Mouse (Mus musculus) neural tube, embryonic 13.5 days (tissue): ENCODE measurements around the gene Fgfr2. TPM values are rescaled to one million over a fixed set of nuclear protein-coding genes. Genes with fewer than 3 reads are reported as not detected.

ENCODE experiments used
- ATAC-seq: fragments of 200-750 bp; cut with Nextera tagmentation; 2 replicates; pipeline ENCODE4 v1.8.0; 2017; ENCODE audit warnings: low read depth, mild to moderate bottlenecking, moderate TSS enrichment, moderate library complexity
- H3K27ac ChIP-seq: fragments of 300-500 bp; sonication (generic); replicated peaks from 2 replicates; pipeline ENCODE4 v1.5.1; 2015; ENCODE audit warnings: moderate library complexity, mild to moderate bottlenecking, inconsistent platforms
- H3K27me3 ChIP-seq: fragments of 300-500 bp; sonication (generic); 2 replicates; pipeline ENCODE4 v1.6.1; 2015; ENCODE audit warnings: mild to moderate bottlenecking, inconsistent platforms
- H3K36me3 ChIP-seq: fragments of 300-500 bp; sonication (generic); 2 replicates; pipeline ENCODE4 v1.6.1; 2015; ENCODE audit warnings: mild to moderate bottlenecking, inconsistent platforms
- H3K4me1 ChIP-seq: fragments of 300-500 bp; sonication (generic); replicated peaks from 2 replicates; pipeline ENCODE4 v1.6.1; 2015; ENCODE audit warnings: inconsistent platforms
- H3K4me2 ChIP-seq: fragments of 300-500 bp; sonication (generic); 2 replicates; pipeline ENCODE4 v1.6.1; 2015; ENCODE audit warnings: inconsistent platforms, mild to moderate bottlenecking, moderate library complexity
- H3K4me3 ChIP-seq: fragments of 300-500 bp; sonication (generic); 2 replicates; pipeline ENCODE4 v1.5.1; 2015; ENCODE audit warnings: mild to moderate bottlenecking, inconsistent platforms
- H3K9ac ChIP-seq: fragments of 300-500 bp; sonication (generic); 2 replicates; pipeline ENCODE4 v1.6.1; 2015; ENCODE audit warnings: moderate library complexity, mild to moderate bottlenecking, inconsistent platforms
- H3K9me3 ChIP-seq: fragments of 300-500 bp; sonication (generic); 2 replicates; pipeline ENCODE4 v1.6.1; 2016; ENCODE audit warnings: inconsistent platforms
- WGBS: fragments of 180-500 bp; shearing (Covaris S2); methylation state at CpG from one replicate; pipeline ENCODE4 v1.1.7; 2015; 5-methylcytosine and 5-hydroxymethylcytosine counted together
- polyA plus RNA-seq: library from polyadenylated mRNA; unstranded; fragments of >200 nt; fragmentation: Nextera tagmentation; extraction: Ambion mirVana; gene quantifications from 2 replicates; pipeline ENCODE4 v1.2.1, GENCODE M21; 2015

Gene Fgfr2
- polyA plus RNA-seq, 1 experiment from 2014 or later, result 22.9 TPM

- H3K36me3 ChIP-seq, result no peaks in the 10 kb centered on the region
- ATAC-seq, result peak; percentile 85
- H3K27ac ChIP-seq, result no peak overlapping the region
- H3K9ac ChIP-seq, result peak overlapping the region; percentile 26; the same call in 1 of the 2 replicates
- peak overlapping the region; percentile 9 for H3K4me2 ChIP-seq
- WGBS, result 10% methylated on average over 12 of the region's 12 CpGs
- peaks cover 20% of the 10 kb centered on the region for H3K4me1 ChIP-seq
- H3K27me3 ChIP-seq, result peaks cover 76% of the 10 kb centered on the region
- no peak overlapping the region for H3K4me3 ChIP-seq
- no peaks in the 10 kb centered on the region for H3K9me3 ChIP-seq
Observed at GRCm38 (mm10) chr7:131597779-131598482, 1525.2 kb downstream of the Fgfr2 start.

DNA sequence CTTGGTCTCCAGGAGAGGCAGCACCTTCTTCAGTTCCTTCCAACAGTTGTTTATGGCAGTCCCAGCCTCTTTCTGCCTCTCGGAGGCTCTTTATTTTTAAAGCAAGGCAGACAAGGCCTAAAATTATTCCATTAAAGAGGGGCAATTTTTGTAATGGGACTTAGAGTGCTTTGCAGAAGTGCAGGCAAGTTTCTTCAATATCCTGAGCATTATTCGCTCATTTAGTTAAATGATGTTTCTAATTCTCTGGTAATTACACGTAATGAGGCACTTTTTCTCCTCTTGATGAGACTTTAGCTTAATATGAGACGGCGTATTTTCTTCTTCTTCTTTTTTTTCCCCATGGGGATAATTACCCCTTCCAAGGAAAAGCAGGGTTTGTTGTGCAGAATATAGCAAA, 1537.6 kb downstream of the Fgfr2 start:
- WGBS, result 63% methylated on average over 5 of the region's 5 CpGs
- H3K27me3 ChIP-seq, result peaks cover 13% of the 10 kb centered on the region; the same call in 1 of the 2 replicates
- H3K36me3 ChIP-seq, result no peaks in the 10 kb centered on the region

DNA sequence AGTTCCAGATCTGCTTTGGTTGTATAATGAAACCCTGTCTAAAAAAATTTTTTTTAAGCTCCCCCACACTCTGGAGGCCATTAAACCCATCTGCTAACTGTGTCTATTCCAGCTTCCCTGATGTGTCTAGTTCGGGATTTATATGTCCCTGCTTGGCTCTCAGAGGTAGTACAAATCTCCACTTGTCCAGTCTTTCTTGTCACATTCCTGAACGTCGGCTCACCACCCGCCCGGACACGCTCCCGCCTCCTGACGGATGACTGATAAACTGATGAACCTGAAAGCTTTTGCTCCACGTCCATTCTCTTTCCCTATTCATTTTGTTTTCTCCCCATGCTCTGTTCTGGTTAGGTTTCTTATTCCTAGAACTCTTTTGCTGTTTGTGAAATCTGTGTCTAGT, 1541.0 kb downstream of the Fgfr2 start:
- Histone ChIP-seq H3K9me3 (no peaks in the 10 kb centered on the region), H3K27ac (no peak overlapping the region), H3K4me2 (no peak overlapping the region), H3K4me1 (no peaks in the 10 kb centered on the region), H3K9ac (no peak overlapping the region), H3K36me3 (no peaks in the 10 kb centered on the region), H3K4me3 (no peak overlapping the region), H3K27me3 (peaks cover 9% of the 10 kb centered on the region; the same call in 1 of the 2 replicates)
- WGBS, result 42% methylated on average over 9 of the region's 9 CpGs
- ATAC-seq, result no peak

More for the DNA sequence above, 1537.6 kb downstream of the Fgfr2 start:
- H3K9ac ChIP-seq, result no peak overlapping the region
- no peak overlapping the region for H3K4me2 ChIP-seq
- no peak for ATAC-seq
- no peak overlapping the region for H3K27ac ChIP-seq
- H3K9me3 ChIP-seq, result no peaks in the 10 kb centered on the region
- no peaks in the 10 kb centered on the region for H3K4me1 ChIP-seq
- no peak overlapping the region for H3K4me3 ChIP-seq

DNA sequence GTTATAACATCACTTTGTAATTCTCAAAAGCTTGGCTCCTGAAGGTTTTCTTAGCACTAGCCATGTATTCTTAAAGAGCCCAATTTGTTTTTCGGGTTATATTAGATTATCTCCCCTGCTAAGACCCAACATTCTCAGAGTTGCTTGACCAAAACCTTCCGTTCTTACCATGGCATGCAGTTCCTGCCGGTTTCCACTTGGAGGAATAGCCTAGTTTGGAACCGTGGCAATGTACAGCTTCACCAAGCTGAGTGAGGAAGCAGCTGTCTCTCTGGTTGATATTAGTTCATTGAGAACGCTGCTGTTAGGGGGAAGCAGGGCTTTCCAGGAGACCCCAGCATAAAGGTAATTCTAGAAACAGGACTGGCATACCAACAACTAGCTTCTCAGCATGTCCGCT, 1547.9 kb downstream of the Fgfr2 start:
- Histone ChIP-seq H3K9ac (no peak overlapping the region), H3K9me3 (no peaks in the 10 kb centered on the region)
- ATAC-seq, result no peak

DNA sequence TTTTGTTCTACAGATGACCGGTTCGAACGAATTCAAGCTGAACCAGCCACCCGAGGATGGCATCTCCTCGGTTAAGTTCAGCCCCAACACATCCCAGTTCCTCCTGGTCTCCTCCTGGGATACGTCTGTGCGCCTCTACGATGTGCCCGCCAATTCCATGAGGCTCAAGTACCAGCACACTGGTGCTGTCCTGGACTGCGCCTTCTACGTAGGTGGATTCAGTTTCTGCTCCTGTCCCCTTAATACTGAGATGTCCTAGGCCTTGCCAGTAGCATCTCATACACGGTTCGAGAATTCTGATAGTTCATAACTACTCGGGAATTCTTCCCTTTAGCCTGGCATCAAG, 1562.5 kb downstream of the Fgfr2 start:
- WGBS, result under 1% methylated on average over 14 of the region's 14 CpGs
- Histone ChIP-seq H3K9ac (peak overlapping the region; percentile 81), H3K4me3 (peak overlapping the region; percentile 76), H3K36me3 (peaks cover 33% of the 10 kb centered on the region), H3K27ac (peak overlapping the region; percentile 92), H3K27me3 (peaks cover 40% of the 10 kb centered on the region), H3K4me2 (peak overlapping the region; percentile 87), H3K4me1 (peaks cover 48% of the 10 kb centered on the region), H3K9me3 (no peaks in the 10 kb centered on the region)
- ATAC-seq, result peak; percentile 74

More for the DNA sequence above, 1547.9 kb downstream of the Fgfr2 start:
- no peaks in the 10 kb centered on the region for H3K4me1 ChIP-seq
- H3K27ac ChIP-seq, result no peak overlapping the region
- no peaks in the 10 kb centered on the region for H3K27me3 ChIP-seq
- no peak overlapping the region for H3K4me2 ChIP-seq
- WGBS, result 83% methylated on average over 6 of the region's 6 CpGs
- H3K4me3 ChIP-seq, result no peak overlapping the region
- peaks cover 35% of the 10 kb centered on the region for H3K36me3 ChIP-seq

GRCm38 (mm10) chr7:131559986-131560696, 1563.0 kb downstream of the Fgfr2 start, which contains the start of gene Bub3:
TSS of gene Bub3 (plus strand) at chr7:131560222.
- Histone ChIP-seq H3K36me3 (peaks cover 31% of the 10 kb centered on the region), H3K27me3 (peaks cover 45% of the 10 kb centered on the region), H3K27ac (peak within 1 kb of the TSS; percentile 92), H3K4me1 (peaks cover 54% of the 10 kb centered on the region), H3K9ac (peak within 1 kb of the TSS; percentile 81), H3K4me3 (peak within 1 kb of the TSS; percentile 76), H3K9me3 (no peaks in the 10 kb centered on the region), H3K4me2 (peak within 1 kb of the TSS; percentile 87)
- under 1% methylated on average over 45 of the region's 51 CpGs for WGBS
- ATAC-seq, result peak; percentile 95

GRCm38 (mm10) chr7:131557751-131558150, 1565.4 kb downstream of the Fgfr2 start:
- Histone ChIP-seq H3K4me1 (peaks cover 51% of the 10 kb centered on the region), H3K36me3 (peaks cover 10% of the 10 kb centered on the region), H3K4me3 (no peak overlapping the region), H3K27me3 (peaks cover 69% of the 10 kb centered on the region), H3K4me2 (no peak overlapping the region), H3K27ac (no peak overlapping the region), H3K9ac (no peak overlapping the region), H3K9me3 (no peaks in the 10 kb centered on the region)
- ATAC-seq, result no peak
- WGBS, result 27% methylated on average over 2 of the region's 2 CpGs

DNA sequence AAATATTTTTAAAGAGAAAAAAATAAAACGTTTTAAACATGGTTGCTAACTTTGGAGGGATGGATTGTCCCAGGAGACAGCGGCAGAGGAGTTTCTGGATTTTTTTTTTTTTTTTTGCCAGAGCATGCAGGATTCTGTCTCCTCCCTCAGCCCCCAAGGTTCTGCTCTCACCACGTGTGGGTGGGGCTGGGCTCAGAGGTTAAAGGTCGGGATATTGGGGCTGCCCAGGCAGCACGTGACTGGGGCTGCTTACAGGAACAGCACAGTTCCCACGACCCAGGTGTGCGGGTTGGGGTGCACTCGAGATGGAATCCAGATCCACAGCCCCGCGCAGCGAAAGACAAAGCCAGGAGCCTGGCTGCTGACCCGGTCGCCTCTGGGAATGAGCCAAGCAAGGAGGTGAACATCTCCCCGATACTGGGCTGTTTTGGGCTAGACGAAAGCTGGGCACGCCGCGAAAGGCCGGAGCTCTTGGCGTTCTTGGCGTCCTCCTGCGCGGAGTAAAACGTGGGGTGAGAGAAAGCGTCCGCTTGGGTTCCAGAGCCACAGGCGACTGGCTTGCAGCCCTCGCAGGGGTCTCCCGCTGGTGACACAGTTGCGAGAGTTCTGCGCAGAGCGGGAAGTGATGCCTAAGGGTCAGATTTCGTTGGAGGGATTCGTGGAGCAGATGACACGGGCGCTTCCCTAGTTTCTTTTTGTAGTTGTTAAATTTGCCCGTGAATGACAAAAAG, 1566.4 kb downstream of the Fgfr2 start:
- H3K27me3 ChIP-seq, result peaks cover 80% of the 10 kb centered on the region
- no peaks in the 10 kb centered on the region for H3K9me3 ChIP-seq
- H3K36me3 ChIP-seq, result no peaks in the 10 kb centered on the region
- H3K9ac ChIP-seq, result no peak overlapping the region
- H3K4me1 ChIP-seq, result peaks cover 40% of the 10 kb centered on the region
- peak overlapping the region; percentile 8; the same call in 1 of the 2 replicates for H3K4me3 ChIP-seq
- no peak for ATAC-seq
- WGBS, result under 1% methylated on average over 37 of the region's 37 CpGs
- peak overlapping the region; percentile 17 for H3K4me2 ChIP-seq
- H3K27ac ChIP-seq, result no peak overlapping the region

GRCm38 (mm10) chr7:131556116-131556515, 1567.0 kb downstream of the Fgfr2 start:
- no peak for ATAC-seq
- no peaks in the 10 kb centered on the region for H3K9me3 ChIP-seq
- H3K27me3 ChIP-seq, result peaks cover 86% of the 10 kb centered on the region
- peak overlapping the region; percentile 29 for H3K4me3 ChIP-seq
- peak overlapping the region; percentile 46 for H3K4me2 ChIP-seq
- WGBS, result under 1% methylated on average over 9 of the region's 9 CpGs
- no peak overlapping the region for H3K9ac ChIP-seq
- peaks cover 35% of the 10 kb centered on the region for H3K4me1 ChIP-seq
- no peaks in the 10 kb centered on the region for H3K36me3 ChIP-seq
- H3K27ac ChIP-seq, result no peak overlapping the region

DNA sequence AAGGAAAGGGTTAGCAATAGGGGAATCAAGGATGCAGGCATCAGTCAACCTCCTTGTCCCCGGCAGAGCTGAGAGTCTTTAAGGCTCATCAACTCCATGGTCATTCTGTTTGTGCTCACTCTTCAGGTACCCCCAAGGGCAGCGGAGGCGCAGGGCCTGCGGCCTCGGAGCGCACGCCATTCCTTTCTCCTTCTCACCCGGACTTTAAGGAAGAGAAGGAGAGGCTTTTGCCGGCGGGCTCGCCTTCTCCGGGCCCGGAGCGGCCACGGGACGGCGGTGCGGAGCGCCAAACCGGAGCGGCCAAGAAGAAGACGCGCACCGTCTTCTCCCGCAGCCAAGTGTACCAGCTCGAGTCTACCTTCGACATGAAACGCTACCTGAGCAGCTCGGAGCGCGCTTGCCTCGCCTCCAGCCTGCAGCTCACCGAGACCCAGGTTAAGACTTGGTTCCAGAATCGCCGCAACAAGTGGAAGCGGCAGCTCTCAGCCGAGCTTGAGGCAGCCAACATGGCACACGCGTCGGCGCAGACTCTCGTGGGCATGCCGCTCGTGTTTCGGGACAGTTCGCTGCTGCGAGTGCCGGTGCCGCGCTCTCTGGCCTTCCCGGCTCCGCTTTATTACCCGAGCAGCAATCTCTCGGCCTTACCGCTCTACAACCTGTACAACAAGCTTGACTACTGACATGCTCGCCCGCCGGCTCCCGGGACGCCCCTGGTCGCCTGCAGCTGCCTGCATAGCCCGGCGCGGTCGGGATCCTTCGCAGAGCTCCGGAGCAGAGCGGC, 1567.7 kb downstream of the Fgfr2 start:
- no peak overlapping the region for H3K9ac ChIP-seq
- peaks cover 29% of the 10 kb centered on the region for H3K4me1 ChIP-seq
- H3K4me3 ChIP-seq, result peak overlapping the region; percentile 29
- peak overlapping the region; percentile 42; the same call in 1 of the 2 replicates for H3K27ac ChIP-seq
- under 1% methylated on average over 68 of the region's 68 CpGs for WGBS
- no peaks in the 10 kb centered on the region for H3K36me3 ChIP-seq
- ATAC-seq, result no peak
- H3K27me3 ChIP-seq, result peaks cover 92% of the 10 kb centered on the region
- peak overlapping the region; percentile 46 for H3K4me2 ChIP-seq
- H3K9me3 ChIP-seq, result no peaks in the 10 kb centered on the region
